Mouse (Mus musculus) hindbrain, embryonic 11.5 days (tissue): ENCODE measurements around the gene Zfp771. TPM values are rescaled to one million over a fixed set of nuclear protein-coding genes. Genes with fewer than 3 reads are reported as not detected.

Experiments
- ATAC-seq: fragments of 200-750 bp; cut with Nextera tagmentation; 2 replicates; pipeline ENCODE4 v1.8.0; 2017; ENCODE audit warnings: mild to moderate bottlenecking, moderate TSS enrichment, moderate library complexity; ENCODE audit not compliant: low FRiP score
- DNase-seq: peaks from one replicate; pipeline ENCODE4 v3.0.0-alpha.2; 2015; ENCODE audit warnings: low spot score
- H3K27ac ChIP-seq: fragments of 300-500 bp; sonication (generic); 2 replicates; pipeline ENCODE4 v1.5.1; 2014; ENCODE audit warnings: mild to moderate bottlenecking, low read depth, low read length
- H3K27me3 ChIP-seq: fragments of 300-500 bp; sonication (generic); 2 replicates; pipeline ENCODE4 v1.6.1; 2014; ENCODE audit warnings: mild to moderate bottlenecking, low read length, moderate library complexity, mixed read lengths; ENCODE audit not compliant: control insufficient read depth, insufficient read depth
- H3K36me3 ChIP-seq: fragments of 300-500 bp; sonication (generic); 2 replicates; pipeline ENCODE4 v1.6.1; 2014; ENCODE audit warnings: mild to moderate bottlenecking, low read length, moderate library complexity, mixed read lengths; ENCODE audit not compliant: control insufficient read depth, insufficient read depth
- H3K4me1 ChIP-seq: fragments of 300-500 bp; sonication (generic); replicated peaks from 2 replicates; pipeline ENCODE4 v1.6.1; 2014; ENCODE audit warnings: low read length, mixed read lengths; ENCODE audit not compliant: control insufficient read depth, insufficient read depth
- H3K4me2 ChIP-seq: fragments of 300-500 bp; sonication (generic); replicated peaks from 2 replicates; pipeline ENCODE4 v1.6.1; 2014; ENCODE audit warnings: mild to moderate bottlenecking, low read depth, low read length
- H3K4me3 ChIP-seq: fragments of 300-500 bp; sonication (generic); 2 replicates; pipeline ENCODE4 v1.5.1; 2014; ENCODE audit warnings: low read depth, low read length
- H3K9ac ChIP-seq: fragments of 300-500 bp; sonication (generic); 2 replicates; pipeline ENCODE4 v1.6.1; 2014; ENCODE audit warnings: low read depth, low read length
- H3K9me3 ChIP-seq: fragments of 300-500 bp; sonication (generic); 2 replicates; pipeline ENCODE4 v1.6.1; 2016; ENCODE audit warnings: low read length; ENCODE audit not compliant: control insufficient read depth
- WGBS: fragments of 180-500 bp; shearing (Covaris S2); extraction: QIAGEN DNeasy Blood & Tissue Kit; methylation state at CpG from one replicate; pipeline ENCODE4 v1.1.7; 2014; 5-methylcytosine and 5-hydroxymethylcytosine counted together
- polyA plus RNA-seq: library from polyadenylated mRNA; unstranded; fragments of >200 nt; fragmentation: Nextera tagmentation; extraction: Ambion mirVana; gene quantifications from 2 replicates; pipeline ENCODE4 v1.2.1, GENCODE M21; 2014

Gene Zfp771
- polyA plus RNA-seq, 1 experiment from 2014 or later = 53.2 TPM

- H3K27ac ChIP-seq = peak within 1 kb of the TSS; percentile 77
- no peaks in the 10 kb centered on the region for H3K36me3 ChIP-seq
- DNase-seq (peak; percentile 96), ATAC-seq (peak; percentile 94)
- no peaks in the 10 kb centered on the region for H3K9me3 ChIP-seq
- H3K9ac ChIP-seq = peak within 1 kb of the TSS; percentile 92
- H3K4me1 ChIP-seq = peaks cover 6% of the 10 kb centered on the region; the same call in 1 of the 2 replicates
- H3K4me3 ChIP-seq = peak within 1 kb of the TSS; percentile 90
- peak within 1 kb of the TSS; percentile 96 for H3K4me2 ChIP-seq
- WGBS = under 1% methylated on average over 36 of the region's 44 CpGs
- peaks cover 1% of the 10 kb centered on the region; the same call in 1 of the 2 replicates for H3K27me3 ChIP-seq
Measured at GRCm38 (mm10) chr7:127208553-127209438, 35.3 kb upstream of the Zfp771 start, which contains the start of gene Mylpf. Mylpf (plus strand) TSS chr7:127208890.

GRCm38 (mm10) chr7:127209851-127210250 lies 34.2 kb upstream of the Zfp771 start:
- H3K4me2 ChIP-seq = peak overlapping the region; percentile 39; the same call in 1 of the 2 replicates
- WGBS = 89% methylated on average over 5 of the region's 5 CpGs
- H3K4me3 ChIP-seq = peak overlapping the region; percentile 22
- ATAC-seq (no peak), DNase-seq (no peak)
- peaks cover 10% of the 10 kb centered on the region; the same call in 1 of the 2 replicates for H3K27me3 ChIP-seq
- H3K27ac ChIP-seq = no peak overlapping the region
- H3K9ac ChIP-seq = no peak overlapping the region
- no peaks in the 10 kb centered on the region for H3K9me3 ChIP-seq
- no peaks in the 10 kb centered on the region for H3K36me3 ChIP-seq
- peaks cover 6% of the 10 kb centered on the region; the same call in 1 of the 2 replicates for H3K4me1 ChIP-seq

DNA sequence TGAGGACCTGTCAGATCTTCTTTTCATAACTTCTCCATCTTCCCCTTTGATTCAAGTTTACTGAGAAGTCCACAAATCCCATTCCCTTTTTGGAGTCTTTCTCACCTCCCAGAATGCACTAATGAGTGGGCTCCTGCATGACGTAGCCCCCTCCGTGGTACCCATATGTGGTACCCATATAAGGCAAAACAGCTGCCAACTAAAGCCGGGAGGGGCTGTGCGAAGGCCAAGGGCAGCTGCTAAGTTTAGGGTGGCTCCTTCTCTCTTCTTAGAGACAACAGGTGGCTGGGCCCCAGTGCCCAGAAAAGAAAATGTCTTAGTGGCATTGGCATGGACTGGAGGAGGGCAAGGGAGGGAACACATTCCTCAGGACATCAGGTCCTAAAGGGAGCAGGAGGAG lies 33.8 kb upstream of the Zfp771 start:
- Histone ChIP-seq H3K36me3 (no peaks in the 10 kb centered on the region), H3K4me3 (no peak overlapping the region), H3K27me3 (peaks cover 10% of the 10 kb centered on the region; the same call in 1 of the 2 replicates), H3K9ac (no peak overlapping the region), H3K4me2 (no peak overlapping the region), H3K27ac (no peak overlapping the region), H3K9me3 (no peaks in the 10 kb centered on the region), H3K4me1 (peaks cover 6% of the 10 kb centered on the region; the same call in 1 of the 2 replicates)
- DNase-seq (no peak), ATAC-seq (no peak)
- WGBS = 97% methylated on average over 4 of the region's 4 CpGs

- ATAC-seq (no peak), DNase-seq (no peak)
- Histone ChIP-seq H3K9ac (no peak overlapping the region), H3K27me3 (peaks cover 10% of the 10 kb centered on the region; the same call in 1 of the 2 replicates), H3K36me3 (no peaks in the 10 kb centered on the region), H3K9me3 (no peaks in the 10 kb centered on the region), H3K4me3 (no peak overlapping the region), H3K4me1 (peaks cover 6% of the 10 kb centered on the region; the same call in 1 of the 2 replicates), H3K27ac (no peak overlapping the region), H3K4me2 (no peak overlapping the region)
- 79% methylated on average over 5 of the region's 5 CpGs for WGBS
Measured at GRCm38 (mm10) chr7:127211014-127211745, 32.9 kb upstream of the Zfp771 start.

DNA sequence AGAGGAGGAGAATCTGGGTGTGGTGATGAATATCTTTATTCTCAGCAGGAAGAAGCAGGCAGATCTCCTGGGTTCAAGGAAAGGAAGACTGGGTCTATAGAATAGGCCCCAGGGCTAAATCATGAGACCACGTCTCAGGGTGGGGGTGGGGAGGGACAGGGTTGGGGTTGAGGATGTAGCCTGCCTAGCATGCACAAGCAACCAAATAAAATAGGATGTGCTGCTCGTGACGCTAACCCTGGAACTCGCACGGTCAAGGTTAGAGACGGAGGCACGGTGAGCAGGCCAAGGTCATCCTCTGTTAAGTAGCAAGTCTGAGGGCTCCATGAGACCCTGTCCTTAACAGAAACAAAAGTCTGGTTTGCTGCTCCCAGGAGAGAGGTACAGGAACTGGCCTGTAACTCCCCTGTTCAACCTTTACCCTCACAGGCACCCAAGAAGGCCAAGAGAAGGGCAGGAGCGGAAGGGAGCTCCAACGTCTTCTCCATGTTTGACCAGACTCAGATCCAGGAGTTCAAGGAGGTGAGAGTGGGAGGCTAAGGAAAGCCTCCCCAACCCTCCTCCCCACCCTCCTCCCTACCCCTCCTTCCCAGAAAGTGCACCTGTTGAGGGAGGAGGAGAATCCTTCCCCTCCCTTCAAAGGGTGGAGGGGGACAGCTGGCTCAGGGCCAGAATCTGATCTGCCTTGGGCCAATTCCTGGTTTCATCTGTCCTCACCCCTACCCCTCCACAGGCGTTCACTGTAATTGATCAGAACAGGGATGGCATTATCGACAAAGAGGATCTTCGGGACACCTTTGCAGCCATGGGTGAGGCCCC lies 31.4 kb upstream of the Zfp771 start:
- H3K4me2 ChIP-seq = no peak overlapping the region
- DNase-seq = no peak
- ATAC-seq = no peak
- H3K4me3 ChIP-seq = no peak overlapping the region
- no peaks in the 10 kb centered on the region for H3K9me3 ChIP-seq
- no peaks in the 10 kb centered on the region for H3K4me1 ChIP-seq
- no peak overlapping the region for H3K9ac ChIP-seq
- 88% methylated on average over 12 of the region's 12 CpGs for WGBS
- no peaks in the 10 kb centered on the region for H3K36me3 ChIP-seq
- H3K27me3 ChIP-seq = peaks cover 10% of the 10 kb centered on the region; the same call in 1 of the 2 replicates
- no peak overlapping the region for H3K27ac ChIP-seq

DNA sequence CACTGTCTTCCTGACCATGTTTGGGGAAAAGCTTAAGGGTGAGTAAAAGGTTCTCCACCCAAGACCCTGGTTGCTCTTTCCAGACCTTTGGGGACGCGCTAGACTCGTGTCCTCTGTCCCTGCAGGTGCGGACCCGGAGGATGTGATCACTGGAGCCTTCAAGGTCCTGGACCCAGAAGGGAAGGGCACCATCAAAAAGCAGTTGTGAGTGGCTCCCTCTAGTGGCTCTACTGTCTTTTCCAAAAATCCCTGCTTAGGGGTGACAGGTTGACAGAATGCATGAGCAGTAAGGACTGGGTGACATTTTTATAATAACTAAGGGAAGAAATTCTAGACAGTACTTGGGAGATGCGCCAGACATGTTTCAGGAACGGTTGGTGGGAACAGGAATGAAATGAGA lies 30.6 kb upstream of the Zfp771 start:
- DNase-seq (peak; percentile 65), ATAC-seq (no peak)
- no peaks in the 10 kb centered on the region for H3K4me1 ChIP-seq
- no peaks in the 10 kb centered on the region for H3K9me3 ChIP-seq
- H3K9ac ChIP-seq = no peak overlapping the region
- 41% methylated on average over 7 of the region's 7 CpGs for WGBS
- no peaks in the 10 kb centered on the region for H3K36me3 ChIP-seq
- peaks cover 10% of the 10 kb centered on the region; the same call in 1 of the 2 replicates for H3K27me3 ChIP-seq
- no peak overlapping the region for H3K4me2 ChIP-seq
- no peak overlapping the region for H3K4me3 ChIP-seq
- no peak overlapping the region for H3K27ac ChIP-seq

DNA sequence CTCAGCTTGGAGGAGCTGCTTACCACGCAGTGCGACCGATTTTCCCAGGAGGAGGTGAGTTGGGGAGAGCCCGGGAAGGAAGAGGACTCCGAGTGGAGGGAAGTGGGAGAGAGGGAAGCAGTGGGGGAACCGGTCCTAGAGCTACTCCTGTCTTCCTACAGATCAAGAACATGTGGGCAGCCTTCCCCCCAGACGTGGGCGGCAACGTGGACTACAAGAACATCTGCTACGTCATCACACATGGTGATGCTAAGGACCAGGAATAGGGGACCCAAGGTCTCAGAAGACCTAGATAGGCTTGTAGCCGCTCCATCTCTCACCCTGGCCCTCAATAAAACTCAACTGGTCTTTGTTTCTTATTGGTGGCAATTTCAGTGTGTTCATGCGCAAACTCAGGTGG lies 30.1 kb upstream of the Zfp771 start:
- DNase-seq (peak; percentile 3), ATAC-seq (no peak)
- H3K27me3 ChIP-seq = peaks cover 10% of the 10 kb centered on the region; the same call in 1 of the 2 replicates
- H3K9me3 ChIP-seq = no peaks in the 10 kb centered on the region
- H3K27ac ChIP-seq = no peak overlapping the region
- no peak overlapping the region for H3K4me3 ChIP-seq
- 47% methylated on average over 12 of the region's 12 CpGs for WGBS
- H3K4me1 ChIP-seq = no peaks in the 10 kb centered on the region
- no peak overlapping the region; the same call in 1 of the 2 replicates for H3K9ac ChIP-seq
- H3K4me2 ChIP-seq = no peak overlapping the region
- H3K36me3 ChIP-seq = no peaks in the 10 kb centered on the region

- Histone ChIP-seq H3K9me3 (no peaks in the 10 kb centered on the region), H3K9ac (no peak overlapping the region), H3K4me2 (no peak overlapping the region), H3K4me3 (no peak overlapping the region), H3K27me3 (peaks cover 10% of the 10 kb centered on the region; the same call in 1 of the 2 replicates), H3K36me3 (no peaks in the 10 kb centered on the region), H3K4me1 (no peaks in the 10 kb centered on the region), H3K27ac (no peak overlapping the region)
- DNase-seq (no peak), ATAC-seq (no peak)
- 27% methylated on average over 21 of the region's 21 CpGs for WGBS
Measured at GRCm38 (mm10) chr7:127214521-127214920, 29.6 kb upstream of the Zfp771 start.
